Mouse (Mus musculus): ENCODE measurements around the gene Lyl1.

- TF ChIP-seq CTCF (IDR thresholded peaks at IDR 0.05; ENCODE audit: borderline replicate concordance, insufficient read depth, low read length): peak; percentile 65
- TF ChIP-seq POLR2A (IDR thresholded peaks at IDR 0.05; ENCODE audit: low read depth, low read length): no peak
Observed at GRCm38 (mm10) chr8:84708774-84709475, 7.7 kb downstream of the Lyl1 start.

Data from embryonic fibroblast, embryonic 13.5 days (primary cell).